Mouse (Mus musculus) stomach, postnatal 0 days (tissue): ENCODE data around the gene Mettl5.

Experiments
- CTCF ChIP-seq: IDR thresholded peaks from 2 replicates; pipeline ENCODE4 v1.5.1; 2016; ENCODE audit warnings: antibody characterized with exemption, low read depth, mild to moderate bottlenecking, moderate library complexity
- EP300 ChIP-seq: optimal IDR thresholded peaks from 2 replicates; pipeline ENCODE3; 2016; ENCODE audit warnings: antibody characterized with exemption

DNA sequence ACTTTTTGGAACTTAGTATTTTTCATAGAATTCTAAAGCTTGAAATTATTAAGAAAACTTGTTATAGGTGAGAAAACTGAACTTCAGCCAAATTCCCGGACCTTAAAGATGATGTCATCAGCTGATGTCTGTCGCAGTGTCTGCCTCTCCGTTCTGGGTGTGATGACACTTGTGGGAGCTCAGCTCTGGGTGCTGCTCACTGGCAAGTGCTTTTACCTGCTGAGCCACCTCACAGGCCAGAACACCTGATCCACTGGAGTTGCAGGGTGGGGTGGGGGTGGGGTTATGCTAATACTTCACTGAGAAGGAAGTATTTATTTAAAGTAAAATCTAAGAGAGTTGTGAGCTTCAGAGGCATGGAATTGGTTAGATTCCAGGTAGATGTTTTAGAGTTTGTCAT is 31.9 kb upstream of the Mettl5 start:
- no peak for TF ChIP-seq CTCF
- no peak for TF ChIP-seq EP300
